Mouse (Mus musculus): ENCODE measurements around the gene 1700123K08Rik. TPM values are rescaled to one million over a fixed set of nuclear protein-coding genes. Genes with fewer than 3 reads are reported as not detected.

1700123K08Rik gene
- polyA plus RNA-seq (2017; shearing (Covaris generic)): not detected

GRCm38 (mm10) chr5:138564612-138565011, at the start of gene 1700123K08Rik:
TSS of gene 1700123K08Rik (minus strand) at chr5:138564712.

Other genes with a start within 250 kb of the 1700123K08Rik start
- gene Pvrig, start 222.8 kb downstream of the 1700123K08Rik start, polyA plus RNA-seq (2017; shearing (Covaris generic)): not detected
- gene Zfp157, start 123.2 kb downstream of the 1700123K08Rik start, polyA plus RNA-seq (2017; shearing (Covaris generic)): 15.9 TPM
- 77.2 TPM for gene Zfp68, start 55.0 kb upstream of the 1700123K08Rik start, polyA plus RNA-seq (2017; shearing (Covaris generic))
- gene A430033K04Rik, start 58.1 kb upstream of the 1700123K08Rik start, polyA plus RNA-seq (2017; shearing (Covaris generic)): 2.6 TPM
- 0.09 TPM for gene Fam20c, start 189.8 kb upstream of the 1700123K08Rik start, polyA plus RNA-seq (2017; shearing (Covaris generic))

Data from naive thymus-derived CD4-positive, alpha-beta T cell, adult 5 months (primary cell).